Mouse (Mus musculus) embryonic facial prominence, embryonic 10.5 days (tissue): ENCODE results near the gene Dzip1l. TPM values are rescaled to one million over a fixed set of nuclear protein-coding genes. Genes with fewer than 3 reads are reported as not detected.

ENCODE experiments used
- DNase-seq: peaks from one replicate; pipeline ENCODE4 v3.0.0-alpha.2; 2017; ENCODE audit warnings: low spot score
- H3K27ac ChIP-seq: fragments of 300-500 bp; sonication (generic); replicated peaks from 2 replicates; pipeline ENCODE4 v1.5.1; 2016; ENCODE audit warnings: mild to moderate bottlenecking
- H3K27me3 ChIP-seq: fragments of 300-500 bp; sonication (generic); replicated peaks from 2 replicates; pipeline ENCODE4 v1.6.1; 2016; ENCODE audit warnings: low read depth, mild to moderate bottlenecking; ENCODE audit not compliant: poor library complexity, severe bottlenecking
- H3K36me3 ChIP-seq: fragments of 300-500 bp; sonication (generic); replicated peaks from 2 replicates; pipeline ENCODE4 v1.6.1; 2016; ENCODE audit warnings: mild to moderate bottlenecking, moderate library complexity
- H3K4me1 ChIP-seq: fragments of 300-500 bp; sonication (generic); 2 replicates; pipeline ENCODE4 v1.6.1; 2016
- H3K4me3 ChIP-seq: fragments of 300-500 bp; sonication (generic); 2 replicates; pipeline ENCODE4 v1.5.1; 2016; ENCODE audit warnings: mild to moderate bottlenecking, moderate library complexity
- H3K9me3 ChIP-seq: fragments of 300-500 bp; sonication (generic); 2 replicates; pipeline ENCODE4 v1.6.1; 2016; ENCODE audit warnings: mild to moderate bottlenecking
- WGBS: fragments of 180-500 bp; shearing (Covaris S2); methylation state at CpG from one replicate; pipeline ENCODE4 v1.1.7; 2016; 5-methylcytosine and 5-hydroxymethylcytosine counted together
- polyA plus RNA-seq: library from polyadenylated mRNA; unstranded; fragments of >200 nt; fragmentation: Nextera tagmentation; extraction: Ambion mirVana; gene quantifications from 2 replicates; pipeline ENCODE4 v1.2.1, GENCODE M21; 2016

Gene Dzip1l
- polyA plus RNA-seq, 1 experiment from 2014 or later, result 25.9 TPM

- no peaks in the 10 kb centered on the region for H3K27me3 ChIP-seq
- H3K9me3 ChIP-seq, result no peaks in the 10 kb centered on the region
- no peak overlapping the region for H3K4me3 ChIP-seq
- H3K4me1 ChIP-seq, result no peaks in the 10 kb centered on the region
- no peaks in the 10 kb centered on the region for H3K36me3 ChIP-seq
- H3K27ac ChIP-seq, result no peak overlapping the region
- WGBS, result 80% methylated on average over 6 of the region's 6 CpGs
- DNase-seq, result no peak
These were observed 74.4 kb downstream of the Dzip1l start for GRCm38 (mm10) chr9:99703711-99704110.

- no peaks in the 10 kb centered on the region for H3K27me3 ChIP-seq
- H3K27ac ChIP-seq, result no peak overlapping the region
- no peak for DNase-seq
- no peaks in the 10 kb centered on the region for H3K36me3 ChIP-seq
- no peaks in the 10 kb centered on the region for H3K4me1 ChIP-seq
- H3K9me3 ChIP-seq, result no peaks in the 10 kb centered on the region
- 91% methylated on average over 6 of the region's 6 CpGs for WGBS
- H3K4me3 ChIP-seq, result no peak overlapping the region
These were observed 77.0 kb downstream of the Dzip1l start for GRCm38 (mm10) chr9:99706264-99706663.

GRCm38 (mm10) chr9:99707425-99708126, 78.3 kb downstream of the Dzip1l start:
- no peaks in the 10 kb centered on the region for H3K4me1 ChIP-seq
- DNase-seq, result no peak
- H3K27me3 ChIP-seq, result no peaks in the 10 kb centered on the region
- H3K9me3 ChIP-seq, result no peaks in the 10 kb centered on the region
- no peaks in the 10 kb centered on the region for H3K36me3 ChIP-seq
- H3K27ac ChIP-seq, result no peak overlapping the region
- no peak overlapping the region for H3K4me3 ChIP-seq
- 72% methylated on average over 11 of the region's 11 CpGs for WGBS

GRCm38 (mm10) chr9:99709588-99710248, 80.4 kb downstream of the Dzip1l start:
- H3K27ac ChIP-seq, result no peak overlapping the region
- H3K4me1 ChIP-seq, result no peaks in the 10 kb centered on the region
- no peaks in the 10 kb centered on the region for H3K9me3 ChIP-seq
- WGBS, result 91% methylated on average over 22 of the region's 22 CpGs
- H3K4me3 ChIP-seq, result no peak overlapping the region
- DNase-seq, result no peak
- H3K27me3 ChIP-seq, result no peaks in the 10 kb centered on the region
- no peaks in the 10 kb centered on the region for H3K36me3 ChIP-seq

- no peaks in the 10 kb centered on the region for H3K27me3 ChIP-seq
- no peak overlapping the region for H3K27ac ChIP-seq
- H3K4me3 ChIP-seq, result no peak overlapping the region
- H3K4me1 ChIP-seq, result no peaks in the 10 kb centered on the region
- DNase-seq, result no peak
- no peaks in the 10 kb centered on the region for H3K9me3 ChIP-seq
- H3K36me3 ChIP-seq, result no peaks in the 10 kb centered on the region
- 84% methylated on average over 4 of the region's 4 CpGs for WGBS
These were observed 81.0 kb downstream of the Dzip1l start for GRCm38 (mm10) chr9:99710297-99710696.

- no peaks in the 10 kb centered on the region for H3K27me3 ChIP-seq
- no peaks in the 10 kb centered on the region for H3K9me3 ChIP-seq
- DNase-seq, result no peak
- WGBS, result 91% methylated on average over 14 of the region's 14 CpGs
- H3K4me3 ChIP-seq, result no peak within 1 kb of the TSS
- H3K27ac ChIP-seq, result no peak within 1 kb of the TSS
- no peaks in the 10 kb centered on the region for H3K4me1 ChIP-seq
- no peaks in the 10 kb centered on the region for H3K36me3 ChIP-seq
These were observed 87.8 kb downstream of the Dzip1l start, which contains the start of gene Cldn18 for GRCm38 (mm10) chr9:99717134-99717533. TSS of gene Cldn18 (minus strand) at chr9:99717267.

Other genes starting within 250 kb of the Dzip1l start
- 9.9 and 10.8 TPM in 2 replicates for gene Mras, start 192.1 kb upstream of the Dzip1l start, polyA plus RNA-seq
- gene Nme9, start 178.0 kb upstream of the Dzip1l start, polyA plus RNA-seq, result not detected in 2 replicates
- 24.5 and 24.7 TPM in 2 replicates for gene Armc8, start 60.6 kb upstream of the Dzip1l start, polyA plus RNA-seq
- 42.7 and 43.2 TPM in 2 replicates for gene Dbr1, start 53.7 kb upstream of the Dzip1l start, polyA plus RNA-seq
- gene A4gnt, start 17.0 kb upstream of the Dzip1l start, polyA plus RNA-seq, result not detected in 2 replicates
- gene Cldn18, start 87.8 kb downstream of the Dzip1l start, polyA plus RNA-seq, result not detected in 2 replicates
- gene Sox14, start 246.7 kb downstream of the Dzip1l start, polyA plus RNA-seq, result 2.0 and 2.8 TPM in 2 replicates